Mouse (Mus musculus): ENCODE measurements around the gene Pzp.

Gene Pzp

GRCm38 (mm10) chr6:128479463-128480454 is 46.8 kb downstream of the Pzp start:
- peak; percentile 94 to 99 for DNase-seq

- DNase-seq: no peak
Observed at GRCm38 (mm10) chr6:128477495-128477894, 49.0 kb downstream of the Pzp start.

- DNase-seq: no peak
Observed at GRCm38 (mm10) chr6:128474112-128474511, 52.4 kb downstream of the Pzp start.

GRCm38 (mm10) chr6:128469451-128469850 is 57.1 kb downstream of the Pzp start:
- peak; percentile 73 to 81 for DNase-seq

- DNase-seq: no peak
Observed at GRCm38 (mm10) chr6:128467298-128467697, 59.2 kb downstream of the Pzp start.

- DNase-seq: no peak
Observed at GRCm38 (mm10) chr6:128466563-128466962, 60.0 kb downstream of the Pzp start.

- no peak for DNase-seq
Observed at GRCm38 (mm10) chr6:128466043-128466442, 60.5 kb downstream of the Pzp start.

GRCm38 (mm10) chr6:128464996-128465395 is 61.5 kb downstream of the Pzp start:
- no peak for DNase-seq

GRCm38 (mm10) chr6:128461606-128462005 is 64.9 kb downstream of the Pzp start:
- no peak for DNase-seq

- DNase-seq: no peak
Observed at GRCm38 (mm10) chr6:128460729-128461503, 65.6 kb downstream of the Pzp start.

- no peak for DNase-seq
Observed at GRCm38 (mm10) chr6:128460321-128460720, 66.2 kb downstream of the Pzp start.

- DNase-seq: no peak
Observed at GRCm38 (mm10) chr6:128457186-128457585, 69.3 kb downstream of the Pzp start.

- DNase-seq: no peak
Observed at GRCm38 (mm10) chr6:128455835-128456605, 70.5 kb downstream of the Pzp start.

GRCm38 (mm10) chr6:128447063-128447462 is 79.5 kb downstream of the Pzp start:
- no peak for DNase-seq

GRCm38 (mm10) chr6:128445761-128446535 is 80.6 kb downstream of the Pzp start:
- DNase-seq: peak; percentile 80 to 88

GRCm38 (mm10) chr6:128440238-128440637 is 86.3 kb downstream of the Pzp start:
- DNase-seq: no peak

- peak in 1 of 2 experiments; percentile 57 for DNase-seq
Observed at GRCm38 (mm10) chr6:128438871-128439341, 87.6 kb downstream of the Pzp start.

GRCm38 (mm10) chr6:128438317-128438870 is 88.1 kb downstream of the Pzp start, which contains the start of gene Fkbp4:
Gene Fkbp4, minus strand, starts transcription at chr6:128438677.
- DNase-seq: peak; percentile 92 to 97

GRCm38 (mm10) chr6:128437731-128438316 is 88.7 kb downstream of the Pzp start:
- peak; percentile 84 to 94 for DNase-seq

GRCm38 (mm10) chr6:128437288-128437687 is 89.2 kb downstream of the Pzp start:
- no peak for DNase-seq

Measured in kidney, postnatal 25 days (tissue).